Mouse (Mus musculus): ENCODE measurements around the gene Ykt6. TPM values are rescaled to one million over a fixed set of nuclear protein-coding genes. Genes with fewer than 3 reads are reported as not detected.

Ykt6 gene
- total RNA-seq (2014; rRNA removed): 181 and 195 TPM in 2 replicates
- polyA plus RNA-seq (2015; fragmentation: Nextera tagmentation; extraction: Ambion mirVana): 101 and 102 TPM in 2 replicates

DNA sequence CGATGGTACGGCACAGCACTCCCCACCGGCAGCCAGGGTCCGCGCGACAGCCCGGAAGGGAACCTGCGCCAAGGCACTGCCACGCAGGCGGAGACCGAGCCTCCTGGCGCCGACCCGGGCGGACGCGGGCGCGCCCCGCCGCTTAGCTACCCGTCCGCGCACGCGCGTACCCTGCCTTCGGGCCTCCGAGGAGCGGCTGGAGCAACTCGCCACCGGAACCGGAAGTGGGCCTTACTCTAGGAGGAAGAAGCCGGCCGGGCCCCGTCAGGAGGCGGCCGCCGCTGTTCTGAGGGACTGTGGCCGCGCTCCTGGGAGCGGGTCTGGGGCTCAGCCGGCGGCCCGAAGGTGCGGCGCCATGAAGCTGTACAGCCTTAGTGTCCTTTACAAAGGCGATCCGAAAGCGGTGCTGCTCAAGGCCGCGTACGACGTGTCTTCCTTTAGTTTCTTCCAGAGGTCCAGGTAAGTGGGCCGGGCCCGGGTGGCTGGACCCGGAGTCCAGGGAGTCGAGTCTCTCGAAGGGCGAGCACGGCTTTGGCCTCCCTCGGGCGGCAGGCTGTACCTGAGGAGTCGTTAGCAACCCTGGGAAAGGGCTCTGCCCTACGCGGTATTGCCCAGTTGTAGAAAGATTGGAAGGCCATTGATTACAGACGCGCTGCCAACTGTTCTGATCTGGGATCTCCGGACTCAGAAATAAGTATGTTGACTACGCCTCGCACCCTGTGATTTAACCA lies at the start of gene Ykt6:
Ykt6 (plus strand) TSS at position 148 of the 731 bp plus-strand sequence.
- peak within 1 kb of the TSS; percentile 82 for H3K4me3 ChIP-seq (ENCODE audit: low read depth, low read length)
- H3K36me3 ChIP-seq (ENCODE audit: insufficient read depth): peaks cover 12% of the 10 kb centered on the region
- no peak for TF ChIP-seq CTCF (IDR thresholded peaks at IDR 0.05; ENCODE audit: low read depth)
- peak within 1 kb of the TSS; percentile 91 for H3K27ac ChIP-seq (ENCODE audit: low read depth, low read length)
- peak within 1 kb of the TSS; percentile 74 for H3K4me2 ChIP-seq (ENCODE audit: low read depth)
- WGBS: 2% methylated on average over 71 of the region's 71 CpGs
- DNase-seq (peak; percentile 96), ATAC-seq (peak; percentile 96)
- no peaks in the 10 kb centered on the region for H3K27me3 ChIP-seq (ENCODE audit: insufficient read depth, low read length)
- H3K9ac ChIP-seq: peak within 1 kb of the TSS; percentile 93
- peaks cover 3% of the 10 kb centered on the region; the same call in 1 of the 2 replicates for H3K4me1 ChIP-seq (ENCODE audit: insufficient read depth)
- no peaks in the 10 kb centered on the region for H3K9me3 ChIP-seq (ENCODE audit: low read length)

DNA sequence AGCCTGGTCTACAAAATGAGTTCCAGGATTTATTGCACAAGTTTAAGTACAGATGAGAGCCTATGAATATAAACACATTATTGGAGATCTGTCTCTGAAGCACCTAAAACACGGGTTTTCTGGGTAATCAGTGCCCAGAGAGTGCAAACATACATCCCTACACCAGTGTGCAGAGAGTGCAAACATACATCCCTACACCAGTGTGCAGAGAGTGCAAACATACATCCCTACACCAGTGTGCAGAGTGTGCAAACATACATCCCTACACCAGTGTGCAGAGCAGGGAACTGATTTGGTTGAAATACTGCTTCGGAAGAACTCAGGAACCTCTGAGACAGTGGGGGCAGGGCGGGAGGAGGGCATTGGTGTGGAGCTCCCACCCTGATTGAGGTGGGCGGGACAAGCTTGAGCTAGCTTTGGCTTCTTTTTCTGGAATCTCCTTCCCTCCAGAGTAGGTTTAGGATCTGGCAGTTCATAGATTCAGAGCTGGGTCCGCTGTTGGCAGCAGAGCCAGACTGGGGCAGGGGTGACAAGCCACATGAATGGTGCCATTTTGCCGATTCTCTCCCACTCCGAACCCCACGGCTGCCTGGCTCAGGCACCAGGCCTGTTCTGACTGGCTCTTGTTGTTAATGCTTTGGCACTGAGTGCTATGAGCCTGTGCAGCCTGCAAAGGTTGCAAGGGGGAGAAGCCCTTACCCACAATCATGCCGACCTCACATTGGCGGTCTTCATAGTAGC lies 49.5 kb upstream of the Ykt6 start:
- TF ChIP-seq CTCF (IDR thresholded peaks at IDR 0.05; ENCODE audit: low read depth): no peak
- 72% methylated on average over 10 of the region's 10 CpGs for WGBS

DNA sequence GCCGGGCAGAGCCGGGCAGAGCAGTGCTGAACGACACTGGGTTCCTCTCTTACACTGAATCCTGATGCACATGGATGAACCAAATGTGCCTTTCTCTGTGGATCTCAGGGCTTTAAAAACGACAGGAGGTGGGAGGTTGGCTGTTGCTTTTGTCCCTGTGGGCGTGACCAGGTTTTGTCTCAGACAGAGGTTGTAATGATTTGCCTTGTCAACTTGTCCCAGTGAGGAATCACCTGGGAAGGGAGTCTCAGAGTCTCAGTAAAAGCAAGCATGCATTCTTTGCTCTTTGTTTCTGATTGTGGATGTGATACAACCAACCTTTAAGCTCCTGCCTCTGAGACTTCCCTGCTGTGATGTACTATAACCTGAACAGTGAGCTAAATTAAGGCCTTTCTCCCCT lies 48.4 kb upstream of the Ykt6 start:
- Histone ChIP-seq H3K27me3 (ENCODE audit: insufficient read depth, low read length) (no peaks in the 10 kb centered on the region), H3K27ac (ENCODE audit: low read depth, low read length) (no peak overlapping the region), H3K4me3 (ENCODE audit: low read depth, low read length) (no peak overlapping the region), H3K9me3 (ENCODE audit: low read length) (no peaks in the 10 kb centered on the region), H3K4me2 (ENCODE audit: low read depth) (no peak overlapping the region), H3K9ac (no peak overlapping the region), H3K36me3 (ENCODE audit: insufficient read depth) (no peaks in the 10 kb centered on the region), H3K4me1 (ENCODE audit: insufficient read depth) (peaks cover 7% of the 10 kb centered on the region)
- DNase-seq: no peak
- TF ChIP-seq CTCF (IDR thresholded peaks at IDR 0.05; ENCODE audit: low read depth): no peak
- no peak for ATAC-seq
- 48% methylated on average over 5 of the region's 5 CpGs for WGBS

More for the DNA sequence above, 49.5 kb upstream of the Ykt6 start:
- Histone ChIP-seq H3K27ac (ENCODE audit: low read depth, low read length) (no peak overlapping the region), H3K27me3 (ENCODE audit: insufficient read depth, low read length) (no peaks in the 10 kb centered on the region), H3K4me3 (ENCODE audit: low read depth, low read length) (no peak overlapping the region), H3K4me1 (ENCODE audit: insufficient read depth) (peaks cover 15% of the 10 kb centered on the region), H3K4me2 (ENCODE audit: low read depth) (no peak overlapping the region), H3K9me3 (ENCODE audit: low read length) (no peaks in the 10 kb centered on the region), H3K36me3 (ENCODE audit: insufficient read depth) (no peaks in the 10 kb centered on the region), H3K9ac (no peak overlapping the region)
- ATAC-seq (peak; percentile 8; the same call in 1 of the 2 replicates), DNase-seq (no peak)

DNA sequence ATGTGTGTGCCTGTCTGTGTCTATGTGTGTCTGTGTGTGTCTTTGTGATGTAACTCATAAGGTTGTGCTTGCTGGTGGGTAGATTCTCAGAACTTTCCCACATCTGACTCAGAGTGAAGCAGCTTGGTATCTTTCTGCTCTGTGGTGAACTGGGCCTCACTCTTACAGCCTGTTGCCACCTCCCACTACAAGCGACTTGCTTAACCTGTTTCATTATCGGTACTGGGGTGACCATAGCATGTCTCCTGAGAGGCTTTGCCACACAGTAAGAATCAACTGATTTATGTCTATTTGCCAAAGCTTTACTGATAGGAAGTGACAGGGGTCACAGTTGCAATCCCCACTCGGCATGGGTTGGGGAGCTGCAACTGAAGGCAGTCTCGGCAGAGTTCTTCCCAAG lies 46.9 kb upstream of the Ykt6 start:
- Histone ChIP-seq H3K4me3 (ENCODE audit: low read depth, low read length) (no peak overlapping the region), H3K36me3 (ENCODE audit: insufficient read depth) (no peaks in the 10 kb centered on the region), H3K27me3 (ENCODE audit: insufficient read depth, low read length) (no peaks in the 10 kb centered on the region), H3K9me3 (ENCODE audit: low read length) (no peaks in the 10 kb centered on the region), H3K4me1 (ENCODE audit: insufficient read depth) (no peaks in the 10 kb centered on the region), H3K4me2 (ENCODE audit: low read depth) (no peak overlapping the region), H3K9ac (no peak overlapping the region), H3K27ac (ENCODE audit: low read depth, low read length) (no peak overlapping the region)
- 93% methylated on average over 4 of the region's 4 CpGs for WGBS
- TF ChIP-seq CTCF (IDR thresholded peaks at IDR 0.05; ENCODE audit: low read depth): no peak
- DNase-seq (no peak), ATAC-seq (no peak)

DNA sequence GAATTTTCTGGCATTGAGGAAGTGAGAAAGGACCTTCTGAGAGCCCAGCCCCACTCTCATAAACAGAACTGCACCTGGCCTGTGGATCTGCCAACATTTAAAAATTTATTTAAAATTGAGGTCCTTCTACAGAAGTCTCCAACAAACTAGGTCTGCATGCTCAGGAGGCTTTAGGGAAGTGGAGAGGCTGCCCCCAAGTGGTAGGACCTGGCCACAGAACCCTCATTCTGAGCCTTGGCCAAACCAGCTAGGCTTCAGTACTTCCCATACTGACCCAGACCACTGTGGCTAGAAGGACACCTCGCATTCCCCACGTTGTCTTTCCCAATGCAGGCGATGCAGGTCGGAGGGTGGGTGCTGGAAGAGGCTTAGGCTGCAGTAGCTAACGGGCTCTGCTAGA lies 42.9 kb upstream of the Ykt6 start:
- Histone ChIP-seq H3K9ac (no peak overlapping the region), H3K4me3 (ENCODE audit: low read depth, low read length) (no peak overlapping the region), H3K27me3 (ENCODE audit: insufficient read depth, low read length) (no peaks in the 10 kb centered on the region), H3K27ac (ENCODE audit: low read depth, low read length) (no peak overlapping the region), H3K4me1 (ENCODE audit: insufficient read depth) (no peaks in the 10 kb centered on the region), H3K9me3 (ENCODE audit: low read length) (no peaks in the 10 kb centered on the region), H3K4me2 (ENCODE audit: low read depth) (no peak overlapping the region), H3K36me3 (ENCODE audit: insufficient read depth) (no peaks in the 10 kb centered on the region)
- DNase-seq: no peak
- peak; percentile 61 for TF ChIP-seq CTCF (IDR thresholded peaks at IDR 0.05; ENCODE audit: low read depth)
- ATAC-seq: no peak
- 34% methylated on average over 5 of the region's 5 CpGs for WGBS

DNA sequence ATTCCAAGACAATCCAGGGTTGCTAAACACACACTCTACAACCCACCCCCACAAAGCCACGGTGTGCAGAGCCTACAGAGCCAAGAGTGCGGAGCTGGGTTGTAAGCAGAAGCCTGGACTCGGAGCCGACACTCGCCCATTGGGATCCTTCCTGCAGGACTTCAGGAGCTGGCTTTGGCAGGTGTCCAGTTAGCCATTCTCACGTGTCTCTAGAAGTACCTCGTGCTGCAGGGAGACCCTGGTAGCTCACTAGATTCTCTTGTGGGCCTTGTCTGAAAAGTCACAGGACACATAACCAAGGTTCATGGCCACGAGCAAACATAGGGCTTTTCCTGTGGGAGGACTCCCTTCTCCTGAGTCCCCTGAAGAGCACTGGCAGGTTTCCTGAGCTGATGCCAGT lies 42.2 kb upstream of the Ykt6 start:
- Histone ChIP-seq H3K27me3 (ENCODE audit: insufficient read depth, low read length) (no peaks in the 10 kb centered on the region), H3K27ac (ENCODE audit: low read depth, low read length) (no peak overlapping the region), H3K9ac (no peak overlapping the region), H3K4me2 (ENCODE audit: low read depth) (no peak overlapping the region), H3K4me3 (ENCODE audit: low read depth, low read length) (no peak overlapping the region), H3K36me3 (ENCODE audit: insufficient read depth) (no peaks in the 10 kb centered on the region), H3K4me1 (ENCODE audit: insufficient read depth) (no peaks in the 10 kb centered on the region), H3K9me3 (ENCODE audit: low read length) (no peaks in the 10 kb centered on the region)
- DNase-seq: no peak
- TF ChIP-seq CTCF (IDR thresholded peaks at IDR 0.05; ENCODE audit: low read depth): no peak
- ATAC-seq: no peak
- 60% methylated on average over 8 of the region's 8 CpGs for WGBS

DNA sequence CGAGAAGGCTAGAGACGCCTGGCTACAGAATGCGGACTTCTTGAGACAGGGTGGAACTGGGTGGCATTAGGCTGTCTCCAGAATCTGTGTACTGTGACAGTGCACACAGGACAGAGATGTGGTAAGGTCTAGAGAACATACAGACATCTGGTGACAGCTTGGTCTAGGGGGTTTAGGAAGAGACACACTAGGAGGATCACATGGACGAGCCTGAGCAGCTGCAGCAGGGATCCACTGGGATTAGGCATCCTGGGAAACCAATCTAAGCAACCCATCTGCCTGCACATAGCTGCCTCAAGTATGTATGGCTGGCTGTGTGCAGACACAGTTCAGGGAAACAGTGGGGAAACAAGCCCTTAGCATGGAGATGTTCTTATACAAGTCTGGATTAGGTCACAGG lies 41.6 kb upstream of the Ykt6 start:
- Histone ChIP-seq H3K4me3 (ENCODE audit: low read depth, low read length) (no peak overlapping the region), H3K27ac (ENCODE audit: low read depth, low read length) (no peak overlapping the region), H3K27me3 (ENCODE audit: insufficient read depth, low read length) (no peaks in the 10 kb centered on the region), H3K4me2 (ENCODE audit: low read depth) (no peak overlapping the region), H3K4me1 (ENCODE audit: insufficient read depth) (no peaks in the 10 kb centered on the region), H3K36me3 (ENCODE audit: insufficient read depth) (no peaks in the 10 kb centered on the region), H3K9ac (no peak overlapping the region), H3K9me3 (ENCODE audit: low read length) (no peaks in the 10 kb centered on the region)
- ATAC-seq: 0 out of 2 replicates have a peak, but pooled peaks have one; percentile 16
- 85% methylated on average over 4 of the region's 4 CpGs for WGBS
- no peak for DNase-seq
- no peak for TF ChIP-seq CTCF (IDR thresholded peaks at IDR 0.05; ENCODE audit: low read depth)
